Mouse (Mus musculus) limb, embryonic 13.5 days (tissue): Measurements from ENCODE around the gene Scd3. TPM values are rescaled to one million over a fixed set of nuclear protein-coding genes. Genes with fewer than 3 reads are reported as not detected.
"Not testable (repeated sequence)": the region's sequence is repeated elsewhere in the genome, so short reads cannot be mapped to it uniquely, and the experiment has no call there.

Experiments
- ATAC-seq: fragments of 200-750 bp; cut with Nextera tagmentation; 2 replicates; pipeline ENCODE4 v1.8.0; 2017; ENCODE audit warnings: low read depth, moderate number of reproducible peaks, moderate TSS enrichment; ENCODE audit not compliant: low FRiP score
- H3K27ac ChIP-seq: fragments of 300-500 bp; sonication (generic); 2 replicates; pipeline ENCODE4 v1.5.1; 2015; ENCODE audit warnings: inconsistent platforms, mild to moderate bottlenecking, moderate library complexity
- H3K27me3 ChIP-seq: fragments of 300-500 bp; sonication (generic); 2 replicates; pipeline ENCODE4 v1.6.1; 2015; ENCODE audit warnings: mild to moderate bottlenecking, inconsistent platforms
- H3K36me3 ChIP-seq: fragments of 300-500 bp; sonication (generic); 2 replicates; pipeline ENCODE4 v1.6.1; 2015; ENCODE audit warnings: inconsistent platforms, mild to moderate bottlenecking, moderate library complexity
- H3K4me1 ChIP-seq: fragments of 300-500 bp; sonication (generic); 2 replicates; pipeline ENCODE4 v1.6.1; 2015; ENCODE audit warnings: inconsistent platforms
- H3K4me2 ChIP-seq: fragments of 300-500 bp; sonication (generic); replicated peaks from 2 replicates; pipeline ENCODE4 v1.6.1; 2015; ENCODE audit warnings: inconsistent platforms, mild to moderate bottlenecking, moderate library complexity
- H3K4me3 ChIP-seq: fragments of 300-500 bp; sonication (generic); 2 replicates; pipeline ENCODE4 v1.5.1; 2015; ENCODE audit warnings: moderate library complexity, mild to moderate bottlenecking, inconsistent platforms
- H3K9ac ChIP-seq: fragments of 300-500 bp; sonication (generic); 2 replicates; pipeline ENCODE4 v1.6.1; 2015; ENCODE audit warnings: mild to moderate bottlenecking, inconsistent platforms
- H3K9me3 ChIP-seq: fragments of 300-500 bp; sonication (generic); 2 replicates; pipeline ENCODE4 v1.6.1; 2016; ENCODE audit warnings: inconsistent platforms
- WGBS: fragments of 180-500 bp; shearing (Covaris S2); methylation state at CpG from one replicate; pipeline ENCODE4 v1.1.7; 2015; 5-methylcytosine and 5-hydroxymethylcytosine counted together
- polyA plus RNA-seq: library from polyadenylated mRNA; unstranded; fragments of >200 nt; fragmentation: Nextera tagmentation; extraction: Ambion mirVana; gene quantifications from 2 replicates; pipeline ENCODE4 v1.2.1, GENCODE M21; 2015

Gene Scd3
- polyA plus RNA-seq, 1 experiment from 2014 or later, result not detected

DNA sequence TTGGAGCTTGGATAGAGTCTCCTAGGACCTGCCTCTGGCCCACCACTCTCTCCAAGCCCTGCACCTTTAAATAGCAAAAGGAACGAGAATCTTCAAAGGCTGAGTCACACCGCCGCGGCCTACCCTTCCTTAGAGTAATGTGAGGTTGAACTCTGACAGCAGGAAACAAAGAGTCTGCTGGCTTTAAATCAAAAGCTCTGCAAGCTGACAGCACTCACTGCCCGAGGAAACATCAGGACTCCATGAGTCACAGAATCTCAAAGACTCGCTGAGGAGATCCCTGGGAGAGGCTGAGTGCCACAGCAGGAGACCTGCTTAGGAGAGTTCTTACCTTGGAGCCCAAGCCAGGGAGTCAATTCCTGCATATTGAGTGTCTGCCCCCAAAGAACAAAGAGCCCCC lies 77.7 kb downstream of the Scd3 start:
- Histone ChIP-seq H3K4me3 (no peak overlapping the region), H3K27me3 (no peaks in the 10 kb centered on the region), H3K9me3 (no peaks in the 10 kb centered on the region), H3K27ac (peak overlapping the region; percentile 75), H3K9ac (no peak overlapping the region), H3K4me2 (peak overlapping the region; percentile 7; the same call in 1 of the 2 replicates), H3K4me1 (peaks cover 55% of the 10 kb centered on the region), H3K36me3 (no peaks in the 10 kb centered on the region)
- no peak for ATAC-seq
- WGBS, result 8% methylated on average over 6 of the region's 6 CpGs

DNA sequence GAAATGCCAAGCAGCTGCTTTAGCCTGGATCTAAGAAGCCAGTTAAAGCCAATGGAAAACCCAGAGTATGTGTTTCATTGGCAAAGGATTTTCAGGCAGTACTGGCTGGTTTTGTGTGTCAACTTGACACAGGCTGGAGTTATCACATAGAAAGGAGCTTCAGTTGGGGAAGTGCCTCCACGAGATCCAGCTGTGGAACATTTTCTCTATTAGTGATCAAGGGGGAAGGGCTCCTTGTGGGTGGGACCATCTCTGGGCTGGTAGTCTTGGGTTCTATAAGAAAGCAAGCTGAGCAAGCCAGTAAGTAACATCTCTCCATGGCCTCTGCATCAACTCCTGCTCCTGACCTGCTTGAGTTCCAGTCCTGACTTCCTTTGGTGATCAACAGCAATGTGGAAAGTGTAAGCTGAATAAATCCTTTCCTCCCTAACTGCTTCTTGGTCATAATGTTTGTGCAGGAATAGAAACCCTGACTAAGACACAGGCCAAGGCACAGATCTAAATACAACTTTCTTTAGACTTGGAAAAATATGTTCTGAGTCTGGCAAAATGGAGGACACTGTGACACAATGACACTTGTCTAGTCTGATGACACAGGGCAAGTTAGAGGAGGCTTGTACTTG lies 78.9 kb downstream of the Scd3 start:
- Histone ChIP-seq H3K4me2 (peak overlapping the region; percentile 25; the same call in 1 of the 2 replicates), H3K4me1 (peaks cover 55% of the 10 kb centered on the region), H3K27ac (peak overlapping the region; percentile 75)
- H3K27me3 ChIP-seq, ATAC-seq, H3K9me3 ChIP-seq, H3K4me3 ChIP-seq, H3K9ac ChIP-seq, H3K36me3 ChIP-seq: not testable (repeated sequence)
- WGBS, result 22% methylated on average over 1 of the region's 1 CpGs

DNA sequence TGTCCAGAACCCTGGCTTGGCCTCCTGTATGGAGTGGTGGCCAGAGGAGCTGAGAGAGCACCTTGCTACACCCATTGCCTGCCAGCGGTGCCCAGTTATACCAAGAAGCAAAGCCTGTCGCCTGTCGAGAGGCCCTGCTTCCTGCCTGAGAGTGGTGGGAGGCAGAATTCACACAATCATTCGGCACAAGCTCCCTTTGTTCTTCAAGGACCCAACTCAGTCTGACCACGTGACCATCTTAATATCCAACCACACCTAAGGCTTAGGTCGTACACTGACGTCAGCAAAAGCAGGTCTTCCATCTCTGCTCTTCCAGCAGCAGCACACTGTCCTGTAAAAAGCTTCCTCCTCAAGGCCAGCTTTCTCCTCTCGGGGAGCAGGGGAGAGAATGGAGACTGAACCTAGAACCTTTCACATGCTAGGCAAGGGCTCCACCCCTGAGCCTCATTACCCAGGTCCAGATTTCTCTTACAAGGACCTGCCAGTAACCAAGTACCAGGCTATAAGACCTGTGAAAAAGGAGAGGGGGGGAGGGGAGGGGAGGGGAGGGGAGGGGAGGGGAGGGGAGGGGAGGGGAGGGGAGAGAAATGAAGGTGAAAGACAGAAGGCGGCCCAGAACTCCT lies 79.6 kb downstream of the Scd3 start:
- no peaks in the 10 kb centered on the region for H3K9me3 ChIP-seq
- H3K4me1 ChIP-seq, result peaks cover 60% of the 10 kb centered on the region
- peak overlapping the region; percentile 95 for H3K27ac ChIP-seq
- H3K36me3 ChIP-seq, result no peaks in the 10 kb centered on the region
- no peak overlapping the region for H3K9ac ChIP-seq
- H3K27me3 ChIP-seq, result no peaks in the 10 kb centered on the region
- H3K4me3 ChIP-seq, result no peak overlapping the region
- peak overlapping the region; percentile 25; the same call in 1 of the 2 replicates for H3K4me2 ChIP-seq
- 23% methylated on average over 9 of the region's 9 CpGs for WGBS
- ATAC-seq, result no peak

DNA sequence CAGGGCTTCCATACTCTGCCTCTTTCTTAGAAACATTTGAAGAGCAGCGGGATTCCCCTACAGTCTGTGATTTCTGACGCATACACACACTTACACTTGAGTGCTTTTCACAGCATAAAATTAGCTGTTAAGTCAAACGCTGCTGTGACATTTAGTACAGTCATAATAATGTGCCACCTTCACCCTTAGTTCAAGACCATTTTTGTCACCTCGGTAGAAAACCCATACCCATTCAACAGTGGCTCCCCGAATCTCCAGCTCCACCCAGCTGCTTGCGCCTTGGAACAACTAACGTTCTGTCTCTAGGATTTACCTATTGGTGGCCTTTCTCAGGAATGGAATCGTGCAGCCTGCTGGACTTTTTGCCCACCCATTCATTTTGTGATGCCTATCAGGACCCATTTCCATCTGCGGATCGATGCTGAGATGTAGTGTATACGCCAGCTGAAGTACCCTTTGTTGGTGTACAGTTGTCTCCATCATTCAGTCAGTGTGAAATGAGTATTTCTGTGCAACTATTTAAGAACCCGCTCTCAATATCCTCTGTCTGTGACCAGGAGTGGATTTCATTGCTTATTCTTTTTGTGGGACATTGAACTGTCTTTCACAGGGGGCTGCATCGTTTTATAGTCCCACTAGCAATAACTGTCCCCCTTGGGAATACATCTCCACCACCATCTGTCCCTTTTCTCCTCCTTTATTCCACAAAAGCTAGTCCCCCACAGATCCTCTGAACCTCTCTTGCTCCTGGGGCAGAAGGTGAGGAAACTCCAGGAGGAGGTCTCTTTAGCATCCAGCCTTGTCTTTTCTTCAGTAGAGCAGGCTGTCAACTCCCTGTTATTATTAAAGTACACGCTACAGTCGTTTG lies 80.3 kb downstream of the Scd3 start:
- Histone ChIP-seq H3K4me1 (peaks cover 57% of the 10 kb centered on the region), H3K36me3 (no peaks in the 10 kb centered on the region), H3K4me2 (peak overlapping the region; percentile 83), H3K9me3 (no peaks in the 10 kb centered on the region), H3K9ac (peak overlapping the region; percentile 48; the same call in 1 of the 2 replicates), H3K27me3 (no peaks in the 10 kb centered on the region), H3K4me3 (peak overlapping the region; percentile 48), H3K27ac (peak overlapping the region; percentile 95)
- ATAC-seq, result no peak
- WGBS, result 25% methylated on average over 15 of the region's 15 CpGs

DNA sequence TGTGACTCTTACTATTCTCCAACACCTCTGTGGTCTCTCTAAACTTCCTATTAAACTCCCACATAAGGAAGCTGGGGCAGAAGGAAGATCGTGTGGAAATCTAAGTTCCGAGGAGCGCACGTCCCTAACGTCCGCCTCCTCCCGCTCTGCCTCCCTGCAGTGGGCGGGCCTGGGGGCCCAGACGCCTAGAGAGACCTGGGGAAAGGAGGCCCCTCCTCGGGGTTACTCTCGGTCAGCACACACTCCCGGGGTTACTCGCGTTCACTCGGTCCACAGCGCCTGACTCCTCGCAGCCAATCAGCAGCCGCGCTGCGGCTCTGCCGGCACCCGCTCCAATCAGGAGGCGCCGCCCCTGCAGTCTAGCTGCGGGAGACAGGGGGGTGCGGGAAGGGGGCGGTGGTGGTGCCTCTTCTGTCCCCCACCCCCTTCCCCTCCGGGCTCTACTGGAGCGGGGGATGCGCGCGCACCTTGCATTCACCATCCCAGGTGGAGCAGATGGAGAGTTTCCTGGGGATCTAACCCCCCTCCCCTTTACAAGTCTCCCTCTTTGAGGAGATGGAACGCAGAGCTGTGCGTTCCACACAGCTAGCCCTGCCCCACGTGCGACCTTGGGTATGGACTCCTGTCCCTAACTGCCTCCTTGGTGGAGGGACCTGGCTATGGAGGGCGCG lies 81.1 kb downstream of the Scd3 start:
- peak overlapping the region; percentile 48 for H3K4me3 ChIP-seq
- H3K36me3 ChIP-seq, result no peaks in the 10 kb centered on the region
- peaks cover 59% of the 10 kb centered on the region for H3K4me1 ChIP-seq
- peak overlapping the region; percentile 83 for H3K4me2 ChIP-seq
- peak overlapping the region; percentile 95 for H3K27ac ChIP-seq
- under 1% methylated on average over 38 of the region's 38 CpGs for WGBS
- no peaks in the 10 kb centered on the region for H3K27me3 ChIP-seq
- peak; percentile 100 for ATAC-seq
- no peaks in the 10 kb centered on the region for H3K9me3 ChIP-seq
- H3K9ac ChIP-seq, result peak overlapping the region; percentile 72

DNA sequence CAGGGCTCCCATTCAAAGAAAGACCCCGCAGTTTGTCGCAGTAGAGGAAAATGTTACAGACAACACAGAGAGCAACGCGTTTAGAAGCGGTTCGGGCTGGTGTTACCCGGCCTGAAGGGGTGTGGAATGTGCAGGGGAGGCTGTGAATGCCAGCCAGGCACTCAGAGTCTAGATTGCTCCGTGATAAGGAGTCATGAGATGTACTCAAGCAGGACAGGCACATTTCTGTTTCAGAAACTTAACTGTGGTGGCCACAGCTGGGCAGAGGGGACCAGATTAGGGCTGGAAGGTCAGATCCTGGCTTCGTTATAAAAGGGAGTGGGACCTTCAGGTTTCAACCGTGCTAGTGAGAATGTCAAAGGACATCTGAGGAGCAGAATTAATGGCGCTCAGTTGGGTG lies 81.7 kb downstream of the Scd3 start:
- peak overlapping the region; percentile 72 for H3K9ac ChIP-seq
- H3K27ac ChIP-seq, result peak overlapping the region; percentile 95
- H3K9me3 ChIP-seq, result no peaks in the 10 kb centered on the region
- WGBS, result 3% methylated on average over 11 of the region's 11 CpGs
- no peaks in the 10 kb centered on the region for H3K27me3 ChIP-seq
- H3K36me3 ChIP-seq, result no peaks in the 10 kb centered on the region
- H3K4me3 ChIP-seq, result peak overlapping the region; percentile 48
- peak overlapping the region; percentile 83 for H3K4me2 ChIP-seq
- no peak; the same call in 1 of the 2 replicates for ATAC-seq
- H3K4me1 ChIP-seq, result peaks cover 60% of the 10 kb centered on the region

DNA sequence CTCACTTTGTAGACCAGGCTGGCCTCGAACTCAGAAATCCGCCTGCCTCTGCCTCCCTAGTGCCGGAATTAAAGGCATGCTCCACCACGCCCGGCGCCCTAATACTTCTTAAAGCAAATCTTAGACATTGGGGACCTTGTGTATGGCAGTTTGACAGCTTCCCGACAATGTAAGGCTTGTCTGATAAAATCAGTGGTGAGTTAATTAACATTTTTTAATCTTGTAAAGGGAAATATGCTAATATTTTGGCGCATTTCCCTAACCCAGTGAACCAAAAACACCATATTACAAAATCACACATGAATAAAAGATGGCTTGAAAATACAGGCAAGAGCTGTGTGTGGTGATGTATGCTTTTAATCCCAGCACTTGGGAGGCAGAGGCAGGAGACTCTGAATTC lies 82.5 kb downstream of the Scd3 start:
- ATAC-seq, result no peak
- no peaks in the 10 kb centered on the region for H3K9me3 ChIP-seq
- H3K4me2 ChIP-seq, result no peak overlapping the region
- H3K9ac ChIP-seq, result no peak overlapping the region
- no peak overlapping the region; the same call in 1 of the 2 replicates for H3K27ac ChIP-seq
- H3K4me1 ChIP-seq, result peaks cover 60% of the 10 kb centered on the region
- no peaks in the 10 kb centered on the region for H3K36me3 ChIP-seq
- H3K4me3 ChIP-seq, result no peak overlapping the region
- H3K27me3 ChIP-seq, result no peaks in the 10 kb centered on the region
- WGBS, result 95% methylated on average over 8 of the region's 8 CpGs

DNA sequence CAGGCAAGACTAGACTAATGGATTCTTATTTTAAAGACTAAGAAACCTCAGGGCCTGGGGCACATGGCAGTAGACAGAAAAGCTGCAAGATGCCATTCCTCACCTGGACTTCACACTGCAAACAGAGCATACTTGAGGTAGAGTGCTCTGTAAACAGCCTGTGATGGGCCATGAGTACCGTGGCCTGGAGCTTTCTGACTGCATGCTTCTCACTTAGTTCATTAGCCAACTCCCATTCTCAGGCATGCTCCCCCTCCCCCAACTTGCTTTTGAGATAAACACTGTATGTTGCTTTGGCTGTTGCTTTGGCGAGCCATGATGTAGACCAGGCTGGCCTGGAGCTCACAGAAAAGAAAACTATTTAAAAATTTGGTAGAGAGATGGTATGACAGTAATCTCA lies 83.0 kb downstream of the Scd3 start:
- H3K4me2 ChIP-seq, result no peak overlapping the region
- H3K27me3 ChIP-seq, result no peaks in the 10 kb centered on the region
- H3K9ac ChIP-seq, result no peak overlapping the region
- H3K9me3 ChIP-seq, result no peaks in the 10 kb centered on the region
- no peak overlapping the region for H3K4me3 ChIP-seq
- peaks cover 55% of the 10 kb centered on the region for H3K4me1 ChIP-seq
- no peak overlapping the region for H3K27ac ChIP-seq
- 46% methylated on average over 2 of the region's 2 CpGs for WGBS
- no peak for ATAC-seq
- H3K36me3 ChIP-seq, result no peaks in the 10 kb centered on the region

DNA sequence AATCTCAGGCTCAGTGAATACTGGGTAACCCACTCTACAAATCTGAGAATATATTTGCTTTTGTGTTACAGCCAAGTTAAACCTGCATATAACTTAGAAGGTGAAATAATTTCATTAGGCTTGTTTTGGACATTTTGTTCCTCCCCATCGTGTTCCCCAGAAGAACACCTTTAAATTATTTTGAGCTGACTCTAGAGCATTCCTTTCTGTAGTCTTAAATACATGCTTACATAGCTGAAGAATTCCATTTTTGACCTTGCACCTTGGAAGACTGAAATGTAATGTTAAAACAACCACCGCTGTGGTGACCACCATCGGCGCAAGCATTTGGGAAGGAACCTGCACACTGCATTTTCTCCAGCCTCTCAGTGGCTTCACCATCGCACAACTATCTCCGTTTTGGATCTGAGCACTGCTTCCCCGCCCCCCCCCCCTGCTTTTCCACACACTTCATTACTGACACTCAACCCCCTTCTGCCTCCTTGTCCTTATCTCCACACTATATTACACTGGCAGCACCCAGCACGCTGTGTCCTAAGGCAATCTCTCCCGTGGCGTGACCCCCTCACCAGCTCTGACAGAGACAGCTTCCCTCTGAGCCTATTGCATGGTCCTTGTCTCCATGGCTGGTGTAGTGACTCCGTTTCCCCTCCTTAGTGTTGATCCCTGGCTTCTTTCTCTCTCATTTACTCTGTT lies 84.5 kb downstream of the Scd3 start:
- 74% methylated on average over 10 of the region's 11 CpGs for WGBS
- no peak for ATAC-seq
- Histone ChIP-seq H3K9ac (no peak overlapping the region), H3K9me3 (no peaks in the 10 kb centered on the region), H3K27ac (no peak overlapping the region), H3K4me2 (no peak overlapping the region), H3K4me3 (no peak overlapping the region), H3K4me1 (peaks cover 54% of the 10 kb centered on the region), H3K36me3 (no peaks in the 10 kb centered on the region), H3K27me3 (no peaks in the 10 kb centered on the region)

DNA sequence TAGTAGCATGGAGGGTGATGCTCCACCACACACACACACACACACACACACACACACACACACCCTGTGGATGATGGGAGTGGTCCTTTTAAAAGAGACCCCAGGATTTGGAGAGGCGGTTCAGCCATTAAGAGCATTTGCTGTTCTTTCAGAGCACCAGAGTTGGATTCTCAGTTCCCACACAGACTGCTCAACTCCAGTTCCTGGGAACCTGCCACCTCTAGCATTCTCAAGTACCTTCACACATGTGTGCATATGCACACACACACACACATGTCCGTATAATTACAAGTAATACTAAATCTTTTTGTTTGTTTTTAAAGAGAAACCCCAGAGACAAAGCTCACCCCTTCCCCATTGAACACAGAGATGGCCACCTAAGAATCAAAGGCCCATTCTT lies 89.0 kb downstream of the Scd3 start:
- Histone ChIP-seq H3K27me3 (no peaks in the 10 kb centered on the region), H3K4me1 (peaks cover 60% of the 10 kb centered on the region), H3K9ac (no peak overlapping the region), H3K9me3 (no peaks in the 10 kb centered on the region), H3K36me3 (peaks cover 16% of the 10 kb centered on the region), H3K27ac (peak overlapping the region; percentile 98), H3K4me3 (no peak overlapping the region), H3K4me2 (peak overlapping the region; percentile 100; the same call in 1 of the 2 replicates)
- ATAC-seq, result no peak
- 83% methylated on average over 2 of the region's 2 CpGs for WGBS

DNA sequence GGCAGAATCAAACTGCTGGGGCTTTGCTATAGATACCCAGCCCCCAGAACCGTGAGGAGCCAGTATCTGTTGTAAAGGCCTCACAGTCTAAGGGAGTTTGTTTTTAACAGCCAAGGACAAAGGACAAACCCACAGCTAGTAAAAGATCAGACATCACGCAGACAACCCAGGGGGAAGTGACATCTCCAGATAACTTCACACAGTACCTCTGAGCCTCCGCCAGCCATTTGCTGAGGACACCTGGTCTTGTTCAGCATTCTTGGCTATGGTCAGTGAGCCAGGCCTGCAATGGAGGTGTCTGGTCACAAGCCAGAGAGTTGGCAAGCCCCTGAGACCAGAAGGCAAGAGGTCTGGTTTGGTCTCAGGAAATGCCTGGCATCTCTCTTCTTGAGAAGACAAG lies 89.4 kb downstream of the Scd3 start:
- Histone ChIP-seq H3K4me1 (peaks cover 60% of the 10 kb centered on the region), H3K4me2 (peak overlapping the region; percentile 100), H3K9ac (peak overlapping the region; percentile 70), H3K4me3 (peak overlapping the region; percentile 93), H3K27ac (peak overlapping the region; percentile 98), H3K36me3 (peaks cover 20% of the 10 kb centered on the region), H3K9me3 (no peaks in the 10 kb centered on the region), H3K27me3 (no peaks in the 10 kb centered on the region)
- 53% methylated on average over 3 of the region's 3 CpGs for WGBS
- no peak for ATAC-seq
